Mouse (Mus musculus) neural tube, embryonic 14.5 days (tissue): Measurements from ENCODE around the gene Pik3c2b. TPM values are rescaled to one million over a fixed set of nuclear protein-coding genes. Genes with fewer than 3 reads are reported as not detected.
A peak's percentile ranks its signal among the peaks of the same experiment; 100 is the strongest.

ENCODE experiments used
- ATAC-seq: fragments of 200-750 bp; cut with Nextera tagmentation; 2 replicates; pipeline ENCODE4 v1.8.0; 2017; ENCODE audit warnings: low read depth, mild to moderate bottlenecking, moderate TSS enrichment, moderate library complexity
- H3K27ac ChIP-seq: fragments of 300-500 bp; sonication (generic); 2 replicates; pipeline ENCODE4 v1.5.1; 2014; ENCODE audit warnings: low read depth, mild to moderate bottlenecking, control low read depth, low read length, moderate library complexity, mixed read lengths
- H3K27me3 ChIP-seq: fragments of 300-500 bp; sonication (generic); 2 replicates; pipeline ENCODE4 v1.6.1; 2014; ENCODE audit warnings: low read length; ENCODE audit not compliant: control insufficient read depth, insufficient read depth
- H3K36me3 ChIP-seq: fragments of 300-500 bp; sonication (generic); 2 replicates; pipeline ENCODE4 v1.6.1; 2014; ENCODE audit warnings: low read length, mixed read lengths; ENCODE audit not compliant: control insufficient read depth, insufficient read depth
- H3K4me1 ChIP-seq: fragments of 300-500 bp; sonication (generic); 2 replicates; pipeline ENCODE4 v1.6.1; 2014; ENCODE audit warnings: low read length; ENCODE audit not compliant: control insufficient read depth, insufficient read depth
- H3K4me2 ChIP-seq: fragments of 300-500 bp; sonication (generic); 2 replicates; pipeline ENCODE4 v1.6.1; 2014; ENCODE audit warnings: mild to moderate bottlenecking, low read depth, low read length, control low read depth
- H3K4me3 ChIP-seq: fragments of 300-500 bp; sonication (generic); 2 replicates; pipeline ENCODE4 v1.5.1; 2014; ENCODE audit warnings: low read depth, low read length, control low read depth, mixed read lengths
- H3K9ac ChIP-seq: fragments of 300-500 bp; sonication (generic); replicated peaks from 2 replicates; pipeline ENCODE4 v1.6.1; 2014; ENCODE audit warnings: low read depth, mild to moderate bottlenecking, control low read depth, low read length, mixed read lengths
- H3K9me3 ChIP-seq: fragments of 300-500 bp; sonication (generic); 2 replicates; pipeline ENCODE4 v1.6.1; 2016; ENCODE audit warnings: low read length; ENCODE audit not compliant: control insufficient read depth
- WGBS: fragments of 180-500 bp; shearing (Covaris S2); extraction: QIAGEN DNeasy Blood & Tissue Kit; methylation state at CpG from one replicate; pipeline ENCODE4 v1.1.7; 2014; 5-methylcytosine and 5-hydroxymethylcytosine counted together
- polyA plus RNA-seq: library from polyadenylated mRNA; unstranded; fragments of >200 nt; fragmentation: Nextera tagmentation; extraction: Ambion mirVana; gene quantifications from 2 replicates; pipeline ENCODE4 v1.2.1, GENCODE M21; 2014

Gene Pik3c2b
- polyA plus RNA-seq, 1 experiment from 2014 or later, result 17.2 TPM

DNA sequence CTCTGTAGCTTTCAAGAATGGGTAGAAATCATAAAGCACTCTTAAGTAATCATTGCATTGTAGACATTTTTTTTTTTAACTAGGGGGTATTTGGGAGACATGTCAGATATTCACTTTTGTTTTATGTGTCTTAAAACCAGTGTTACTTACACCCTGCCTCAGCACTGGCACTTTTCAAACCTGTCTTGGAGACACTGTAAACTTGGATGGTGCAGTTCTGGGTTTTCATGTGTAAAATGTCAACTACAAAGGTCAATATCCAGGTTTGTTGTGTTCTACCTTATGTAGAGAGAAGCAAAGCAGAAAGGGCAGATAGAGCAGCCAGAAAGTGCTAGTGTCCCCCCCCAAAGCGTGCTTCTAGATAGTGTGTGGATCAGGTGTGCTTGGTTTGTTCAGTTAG lies 92.9 kb downstream of the Pik3c2b start:
- WGBS, result 100% methylated on average over 1 of the region's 1 CpGs
- Histone ChIP-seq H3K4me2 (no peak overlapping the region), H3K9ac (no peak overlapping the region), H3K9me3 (no peaks in the 10 kb centered on the region), H3K4me1 (peaks cover 20% of the 10 kb centered on the region), H3K36me3 (peaks cover 26% of the 10 kb centered on the region), H3K4me3 (no peak overlapping the region), H3K27me3 (no peaks in the 10 kb centered on the region), H3K27ac (no peak overlapping the region)
- ATAC-seq, result no peak

DNA sequence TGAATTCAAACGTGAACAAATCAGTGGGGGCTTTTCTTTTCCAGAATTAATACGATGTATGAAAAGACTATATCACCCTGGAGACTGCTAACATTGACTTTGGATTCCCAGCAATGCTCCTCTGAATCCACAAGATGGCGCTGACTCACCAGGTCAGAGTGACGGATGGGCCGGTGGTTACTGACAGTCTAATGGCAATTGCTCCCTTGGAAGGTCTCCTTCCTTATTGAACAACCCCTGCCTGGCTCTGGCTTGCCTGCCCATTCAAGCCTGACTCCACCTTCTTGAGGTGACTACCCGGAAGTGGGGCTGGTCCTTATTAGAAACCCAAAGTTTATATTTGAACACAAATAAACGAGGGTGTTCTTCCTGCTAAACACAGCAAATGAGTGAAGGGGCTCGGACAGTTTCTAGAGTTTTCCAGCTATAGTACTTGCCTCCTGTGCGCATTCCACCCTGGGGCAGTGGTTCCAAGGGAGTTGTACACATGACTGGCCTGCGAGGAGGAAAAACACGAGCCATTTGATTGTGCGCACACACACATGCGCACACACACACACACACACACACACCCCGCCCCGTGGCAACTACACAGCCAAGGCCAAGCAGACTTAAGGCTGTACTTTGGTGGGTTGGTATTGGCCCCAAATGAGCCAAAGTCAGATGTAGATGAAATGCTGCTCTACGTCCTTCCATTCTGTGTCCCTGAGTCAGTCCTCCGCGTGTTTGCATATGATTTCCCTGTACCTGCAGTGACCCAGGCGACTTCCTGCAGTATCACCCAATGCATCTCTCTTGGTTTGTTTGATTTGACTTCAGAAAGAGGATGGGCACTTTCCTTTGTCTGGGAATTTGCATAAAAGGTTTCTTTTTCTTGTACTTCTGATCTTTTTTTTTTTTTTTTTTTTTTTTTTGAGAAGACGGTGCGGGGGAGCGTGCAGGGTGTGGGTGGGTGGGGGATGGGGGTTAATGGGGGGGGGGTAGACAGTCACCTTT lies 100.8 kb downstream of the Pik3c2b start:
- Histone ChIP-seq H3K9me3 (no peaks in the 10 kb centered on the region), H3K27ac (no peak overlapping the region), H3K9ac (no peak overlapping the region), H3K4me1 (no peaks in the 10 kb centered on the region), H3K4me3 (no peak overlapping the region), H3K36me3 (no peaks in the 10 kb centered on the region; the same call in 1 of the 2 replicates), H3K4me2 (no peak overlapping the region), H3K27me3 (no peaks in the 10 kb centered on the region)
- peak; percentile 77 for ATAC-seq
- 63% methylated on average over 22 of the region's 22 CpGs for WGBS

- 88% methylated on average over 5 of the region's 5 CpGs for WGBS
- Histone ChIP-seq H3K4me2 (no peak overlapping the region), H3K4me1 (no peaks in the 10 kb centered on the region), H3K4me3 (no peak overlapping the region), H3K36me3 (no peaks in the 10 kb centered on the region), H3K9ac (no peak overlapping the region), H3K27me3 (no peaks in the 10 kb centered on the region), H3K9me3 (no peaks in the 10 kb centered on the region), H3K27ac (no peak overlapping the region)
- ATAC-seq, result no peak
These were observed 101.9 kb downstream of the Pik3c2b start for GRCm38 (mm10) chr1:133147324-133147723.

DNA sequence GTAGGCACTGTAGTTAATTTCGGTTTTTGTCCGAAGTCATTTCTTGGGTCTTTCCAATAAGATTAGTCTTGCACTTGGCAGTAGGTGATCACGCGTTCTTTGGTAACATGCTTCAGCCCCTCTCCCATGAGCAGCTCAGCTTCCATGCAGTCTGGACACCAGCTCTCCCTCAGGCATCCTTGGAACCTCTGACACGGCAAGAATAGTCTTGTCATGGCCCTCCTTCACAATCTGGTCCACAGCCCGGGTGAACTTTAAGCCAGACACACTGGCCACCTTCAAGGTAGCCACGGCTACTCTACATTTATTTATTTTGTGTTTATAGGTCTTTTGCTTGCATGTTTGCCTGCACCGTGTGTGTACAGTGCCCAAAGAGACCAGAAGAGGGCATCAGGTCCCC lies 102.7 kb downstream of the Pik3c2b start:
- ATAC-seq, result no peak

GRCm38 (mm10) chr1:133150556-133150955 lies 105.1 kb downstream of the Pik3c2b start:
- H3K4me2 ChIP-seq, result no peak overlapping the region
- H3K36me3 ChIP-seq, result no peaks in the 10 kb centered on the region
- H3K27me3 ChIP-seq, result no peaks in the 10 kb centered on the region
- no peak overlapping the region for H3K4me3 ChIP-seq
- no peaks in the 10 kb centered on the region for H3K4me1 ChIP-seq
- WGBS, result 98% methylated on average over 2 of the region's 2 CpGs
- ATAC-seq, result no peak
- no peak overlapping the region for H3K27ac ChIP-seq
- H3K9me3 ChIP-seq, result no peaks in the 10 kb centered on the region
- no peak overlapping the region for H3K9ac ChIP-seq

More for the DNA sequence above, 102.7 kb downstream of the Pik3c2b start:
- H3K9me3 ChIP-seq, result no peaks in the 10 kb centered on the region
- no peaks in the 10 kb centered on the region for H3K4me1 ChIP-seq
- no peaks in the 10 kb centered on the region for H3K27me3 ChIP-seq
- no peak overlapping the region for H3K9ac ChIP-seq
- no peaks in the 10 kb centered on the region for H3K36me3 ChIP-seq
- no peak overlapping the region for H3K4me3 ChIP-seq
- H3K4me2 ChIP-seq, result no peak overlapping the region
- no peak overlapping the region for H3K27ac ChIP-seq
- 92% methylated on average over 8 of the region's 8 CpGs for WGBS

DNA sequence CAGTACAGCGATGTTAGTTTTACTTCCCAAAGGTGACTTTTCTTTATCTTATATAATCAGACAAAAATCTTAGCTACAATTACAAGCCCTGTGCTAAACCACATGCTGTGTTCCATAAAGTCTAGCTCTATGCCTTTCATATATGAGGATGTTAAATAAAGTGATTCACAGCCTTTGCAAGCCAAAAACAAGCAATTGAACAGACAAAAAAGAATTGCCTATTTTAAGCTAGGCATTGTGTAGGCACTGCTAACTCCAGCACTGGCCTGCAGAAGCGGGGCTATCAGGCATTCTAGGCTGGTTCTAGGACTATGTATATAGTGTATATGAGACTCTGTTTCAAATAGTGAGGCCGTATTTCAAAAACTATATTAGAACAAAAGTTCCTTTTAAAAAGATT lies 106.7 kb downstream of the Pik3c2b start:
- no peaks in the 10 kb centered on the region for H3K36me3 ChIP-seq
- H3K9me3 ChIP-seq, result no peaks in the 10 kb centered on the region
- H3K4me3 ChIP-seq, result no peak overlapping the region
- no peak overlapping the region for H3K4me2 ChIP-seq
- WGBS, result 95% methylated on average over 3 of the region's 3 CpGs
- no peaks in the 10 kb centered on the region for H3K4me1 ChIP-seq
- H3K27ac ChIP-seq, result no peak overlapping the region
- no peak overlapping the region for H3K9ac ChIP-seq
- no peaks in the 10 kb centered on the region for H3K27me3 ChIP-seq
- ATAC-seq, result no peak

GRCm38 (mm10) chr1:133155270-133155669 lies 109.8 kb downstream of the Pik3c2b start:
- H3K4me1 ChIP-seq, result no peaks in the 10 kb centered on the region
- H3K9me3 ChIP-seq, result no peaks in the 10 kb centered on the region
- H3K4me2 ChIP-seq, result no peak overlapping the region
- H3K27ac ChIP-seq, result no peak overlapping the region
- no peak for ATAC-seq
- H3K9ac ChIP-seq, result no peak overlapping the region
- no peaks in the 10 kb centered on the region for H3K36me3 ChIP-seq
- H3K27me3 ChIP-seq, result no peaks in the 10 kb centered on the region
- WGBS, result 88% methylated on average over 6 of the region's 6 CpGs
- H3K4me3 ChIP-seq, result no peak overlapping the region

Other genes with a start within 250 kb of the Pik3c2b start
- 35.8 and 38.4 TPM in 2 replicates for gene Lrrn2, start 165.4 kb upstream of the Pik3c2b start, polyA plus RNA-seq
- gene Mdm4, start 15.1 kb upstream of the Pik3c2b start, polyA plus RNA-seq, result 50.9 and 78.8 TPM in 2 replicates
- gene Ppp1r15b, start 85.5 kb downstream of the Pik3c2b start, polyA plus RNA-seq, result 25.9 and 37.1 TPM in 2 replicates
- 25.5 and 27.9 TPM in 2 replicates for gene Plekha6, start 118.5 kb downstream of the Pik3c2b start, polyA plus RNA-seq